Mouse (Mus musculus): ENCODE measurements around the gene Bcl11b.

Bcl11b gene

DNA sequence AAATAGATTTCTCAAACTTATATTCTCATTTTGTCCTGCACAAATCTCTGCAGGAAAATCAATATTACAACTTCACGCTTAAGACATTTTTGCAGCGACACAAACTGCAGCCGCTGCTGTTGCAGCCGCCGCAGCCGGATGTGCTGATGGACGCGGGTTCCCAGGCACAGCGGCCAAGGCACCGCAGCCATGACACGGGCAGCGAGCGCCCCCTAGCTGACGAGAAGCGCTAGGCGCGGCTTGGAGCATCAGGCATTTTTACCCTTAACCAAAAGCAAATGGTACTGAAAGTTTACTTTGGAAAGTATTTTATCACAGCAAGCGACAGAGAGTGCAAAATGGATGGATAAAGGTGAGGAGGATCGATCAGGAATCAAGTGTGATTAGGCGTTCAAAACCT, 4.7 kb downstream of the Bcl11b start:
- in situ Hi-C loops (cut with MboI), result no loop called here

DNA sequence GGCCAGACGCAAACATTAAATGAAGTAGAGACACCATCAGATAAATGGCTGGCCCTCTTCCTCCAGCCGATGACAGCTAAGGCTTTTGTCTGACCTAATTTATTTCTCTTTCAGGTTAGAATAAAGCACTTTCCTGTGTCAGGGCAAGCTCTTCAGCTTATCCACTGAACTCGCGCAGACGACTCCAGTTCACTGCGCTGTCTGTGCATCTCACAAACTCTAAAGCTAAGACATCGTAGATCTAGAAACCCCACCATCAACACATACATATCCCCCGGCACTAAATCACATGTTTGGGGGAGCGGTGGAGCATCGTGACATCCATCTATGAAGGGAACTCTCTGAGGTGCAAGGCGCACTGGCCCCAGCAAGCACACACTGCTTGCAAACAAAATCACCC, 5.5 kb downstream of the Bcl11b start:
- in situ Hi-C loops (cut with MboI), result no loop called here

DNA sequence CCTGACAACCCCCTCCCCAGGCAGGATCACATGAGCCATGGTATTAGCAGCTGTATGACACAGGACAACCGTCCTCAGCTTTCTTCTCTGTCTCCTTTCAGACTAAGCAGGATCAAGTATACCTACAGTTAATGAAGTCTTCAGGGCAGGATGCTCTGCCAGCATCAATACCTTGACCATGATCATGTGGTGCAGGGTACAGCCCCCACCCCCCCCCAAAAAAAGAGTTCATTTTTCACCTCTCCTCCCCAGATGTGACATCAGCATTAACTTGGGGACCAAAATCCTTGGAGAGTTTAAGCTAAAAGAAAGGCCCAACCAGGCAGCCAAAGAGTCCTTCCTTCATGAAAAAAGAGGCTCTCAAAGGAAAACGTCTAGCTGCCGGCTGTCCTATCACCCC, 6.2 kb downstream of the Bcl11b start:
- in situ Hi-C loops (cut with MboI), result no loop called here

DNA sequence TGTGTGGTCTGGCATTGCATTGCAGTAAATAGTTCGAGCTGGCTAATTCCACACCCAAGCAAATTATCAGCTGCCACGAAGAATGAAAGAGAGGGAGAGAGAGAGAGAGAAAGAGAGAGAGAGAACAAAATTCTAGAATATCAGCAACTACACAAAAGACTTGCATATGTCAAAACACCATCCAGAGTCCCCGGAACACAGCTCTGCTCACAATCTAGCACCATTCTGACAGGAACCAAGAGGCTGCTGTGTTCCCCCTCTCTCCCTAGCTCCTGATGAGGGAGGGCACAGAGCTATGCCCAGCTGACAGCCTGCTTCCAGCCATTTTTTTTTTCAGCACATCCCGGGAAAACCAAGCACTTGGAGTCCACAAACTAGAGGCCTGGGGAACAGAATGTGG, 6.6 kb downstream of the Bcl11b start:
- in situ Hi-C loops (cut with MboI), result no loop called here

DNA sequence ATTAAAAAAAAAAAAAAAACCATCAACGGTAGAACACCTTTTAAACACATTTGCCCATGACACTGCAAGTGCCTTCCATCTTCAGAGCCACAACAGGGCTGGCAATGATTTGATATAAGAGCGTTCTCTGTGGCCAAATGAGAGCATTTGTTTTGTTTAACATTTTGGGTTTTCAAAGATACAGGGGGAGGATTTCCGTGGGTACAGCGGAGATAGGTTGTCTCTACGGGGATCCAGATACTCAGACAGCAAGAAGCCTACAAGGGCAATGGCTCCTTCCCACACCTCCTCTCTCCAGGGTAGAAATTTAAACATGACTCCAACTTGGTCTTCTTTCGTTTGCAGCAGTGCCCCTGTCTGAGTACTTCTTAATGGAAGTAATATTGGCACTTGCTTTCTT, 7.2 kb downstream of the Bcl11b start:
- in situ Hi-C loops (cut with MboI), result no loop called here

DNA sequence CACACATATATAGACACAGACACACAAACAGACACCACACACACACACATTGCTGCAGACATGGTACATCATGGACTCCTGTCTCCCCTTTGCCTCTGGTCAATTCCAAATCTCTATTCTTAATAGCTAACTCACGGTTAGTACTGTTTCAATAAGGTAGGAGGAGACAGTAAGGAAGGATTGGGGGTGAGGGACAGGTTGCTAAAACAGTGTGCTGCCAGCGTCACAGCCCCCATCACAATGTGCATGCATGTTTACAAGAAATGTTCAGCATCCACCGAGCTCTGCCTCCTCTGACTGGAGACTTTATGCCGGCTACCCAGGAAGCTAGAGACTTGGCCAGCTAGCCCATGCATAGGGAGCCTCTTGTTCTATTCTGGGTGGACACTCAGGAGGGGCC, 9.0 kb downstream of the Bcl11b start:
- in situ Hi-C loops (cut with MboI), result no loop called here

DNA sequence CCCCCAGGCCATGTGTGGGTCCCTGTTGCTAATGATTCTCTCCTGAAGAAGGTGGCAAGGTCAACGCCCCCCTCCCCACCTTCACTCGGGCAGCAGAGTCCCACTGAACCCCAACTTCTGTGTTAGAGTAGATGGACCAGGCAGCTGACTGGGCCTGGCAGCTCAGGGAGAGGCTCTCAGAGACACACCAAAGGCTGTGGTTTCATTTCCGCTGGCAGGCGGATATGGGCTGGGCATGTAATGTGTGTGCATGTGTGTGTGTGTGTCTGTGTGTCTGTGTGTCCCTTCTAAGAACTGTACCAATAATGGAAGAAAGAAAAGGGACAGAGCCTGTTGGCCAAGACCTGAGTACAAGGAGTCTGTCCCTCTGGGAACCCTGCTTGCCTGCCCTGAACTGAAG, 10.4 kb downstream of the Bcl11b start:
- in situ Hi-C loops (cut with MboI), result no loop called here

DNA sequence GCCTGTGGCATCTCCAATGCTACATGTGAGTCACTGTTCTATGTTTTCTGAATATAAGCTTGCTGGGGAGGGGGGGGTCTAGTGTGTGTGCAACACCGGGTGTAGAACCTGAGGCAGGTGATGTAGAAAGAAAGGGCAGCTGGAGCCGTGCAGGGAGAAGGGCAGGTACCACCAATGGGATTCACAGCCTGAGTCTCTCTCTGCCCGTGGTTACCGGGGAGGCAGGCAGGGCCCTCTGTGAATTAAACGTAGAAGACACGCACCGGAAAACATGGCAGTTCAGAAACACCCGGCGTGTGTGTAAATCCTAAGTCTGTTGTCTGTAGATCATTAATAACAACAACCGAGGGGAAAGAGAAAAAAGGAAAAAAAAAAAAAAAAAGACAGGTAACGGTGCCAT, 12.2 kb downstream of the Bcl11b start:
- in situ Hi-C loops (cut with MboI), result no loop called here

DNA sequence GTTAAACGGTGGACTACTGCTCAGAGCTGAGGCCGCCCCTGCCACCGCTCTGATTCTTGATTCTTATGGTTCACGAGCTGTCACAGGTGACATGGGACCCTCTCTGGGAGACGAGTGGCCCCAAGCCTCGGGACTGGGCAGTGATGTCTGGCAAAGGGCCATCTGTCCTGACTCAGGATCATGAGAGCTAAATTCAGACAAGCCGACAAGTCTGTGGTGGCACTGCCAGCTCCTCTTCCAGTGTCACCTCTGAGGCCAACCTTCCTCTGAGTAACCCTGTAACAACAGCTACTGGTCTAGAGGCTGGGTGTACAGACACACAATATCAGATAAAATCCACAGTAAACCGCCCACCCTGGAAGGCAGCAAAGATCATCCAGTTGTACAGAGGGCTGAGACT, 20.2 kb downstream of the Bcl11b start:
- in situ Hi-C loops (cut with MboI), result no loop called here

DNA sequence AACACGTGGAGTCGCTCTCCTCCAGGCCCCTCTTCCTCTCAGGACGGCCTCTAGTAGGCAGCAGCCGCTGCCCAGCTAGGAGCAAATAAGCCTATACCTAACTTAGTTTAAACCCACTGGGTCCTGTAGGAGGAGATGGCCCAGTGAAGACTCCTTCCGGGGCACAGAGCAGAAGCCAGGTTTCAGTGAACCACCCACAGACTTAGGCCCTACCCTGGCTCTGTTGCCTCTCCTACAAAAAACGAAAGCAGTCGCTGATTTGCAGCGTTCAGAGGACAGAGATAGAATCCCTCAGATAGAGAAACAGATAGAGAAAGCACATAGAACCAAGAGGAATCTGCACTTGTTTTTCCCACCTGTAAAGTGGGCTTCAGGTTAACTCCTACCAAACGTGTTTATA, 21.1 kb downstream of the Bcl11b start:
- in situ Hi-C loops (cut with MboI), result no loop called here

DNA sequence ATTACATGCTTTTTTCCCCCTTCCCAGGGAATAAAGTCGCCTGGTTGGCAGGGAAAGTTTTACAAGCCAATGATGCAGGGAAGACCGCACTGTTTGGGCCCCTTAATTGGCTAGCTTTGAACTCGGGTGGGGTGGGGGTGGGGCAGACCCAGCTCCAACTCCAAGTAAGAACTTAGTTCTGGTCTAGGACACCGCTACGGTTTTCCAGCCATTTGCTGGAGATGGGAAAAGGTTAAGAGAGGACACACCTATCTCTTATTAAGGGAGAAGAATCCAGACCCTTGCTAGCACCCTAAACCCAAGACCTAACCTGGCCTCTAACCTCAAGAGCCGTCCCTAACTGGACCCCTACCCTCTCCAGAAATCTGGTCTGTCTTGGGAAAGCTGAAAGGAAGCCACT, 22.2 kb downstream of the Bcl11b start:
- in situ Hi-C loops (cut with MboI), result no loop called here

DNA sequence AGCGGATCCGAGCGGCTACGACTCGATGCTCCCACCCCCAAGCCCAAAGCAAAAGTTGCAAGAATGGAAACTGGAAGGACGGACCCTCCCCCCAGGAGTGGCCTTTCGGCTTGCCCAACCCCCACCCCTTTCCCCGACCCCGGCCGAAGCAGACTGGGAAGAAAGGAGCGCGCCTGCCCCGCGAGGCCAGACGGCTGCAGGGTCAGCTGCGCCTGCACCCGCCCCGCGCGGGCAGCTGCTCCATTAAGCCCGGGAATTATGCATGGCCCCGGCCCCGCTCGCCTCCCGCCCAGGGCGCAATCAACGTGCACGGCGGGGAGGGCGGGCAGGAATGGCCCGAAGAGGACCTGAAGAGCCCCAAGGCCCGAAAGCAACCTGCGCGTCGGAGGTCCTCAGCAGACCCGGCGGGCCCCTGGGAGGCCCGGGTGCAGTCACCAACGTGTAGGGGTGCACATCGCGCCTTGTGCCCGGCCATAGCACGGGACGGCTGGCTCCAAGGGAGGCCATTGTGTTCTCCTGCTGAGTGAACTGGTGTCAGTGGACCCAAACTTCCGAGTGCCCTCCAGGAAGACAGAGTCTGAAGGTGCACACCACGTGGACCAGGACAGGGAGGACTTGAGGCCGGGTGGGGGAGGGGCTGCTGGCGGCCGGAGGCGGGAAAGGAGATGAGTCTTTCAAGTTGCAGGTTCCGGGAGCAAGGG, 23.0 kb downstream of the Bcl11b start:
- in situ Hi-C loops (cut with MboI), result no loop called here

DNA sequence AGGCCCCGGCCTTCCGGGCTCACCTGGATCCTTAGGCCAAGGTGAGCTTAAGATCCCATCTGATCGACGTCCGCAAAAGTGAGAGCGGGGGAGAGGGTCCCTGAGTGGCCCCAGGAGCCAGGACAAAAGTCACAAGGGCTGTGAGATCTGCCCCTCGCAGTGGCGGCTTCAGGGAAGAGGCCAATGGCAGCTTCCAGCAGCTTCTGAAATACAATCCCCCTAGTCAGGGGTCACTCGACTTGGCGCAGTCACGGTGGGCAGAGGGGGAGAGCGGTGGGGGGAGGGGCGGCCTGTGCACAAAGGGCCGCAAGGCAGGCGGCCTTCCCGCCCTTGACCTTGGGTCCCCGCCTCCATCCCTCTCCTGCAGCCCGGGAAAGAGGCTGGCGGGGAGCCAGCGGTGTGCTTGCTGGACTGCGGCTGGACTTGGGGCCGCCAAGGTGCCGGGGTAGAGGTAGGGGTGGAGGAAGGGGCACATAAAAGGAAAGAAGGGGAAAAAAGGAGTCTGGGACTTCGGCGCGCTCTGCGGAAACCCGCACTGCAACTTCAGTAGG, 23.6 kb downstream of the Bcl11b start:
- in situ Hi-C loops (cut with MboI), result no loop called here

DNA sequence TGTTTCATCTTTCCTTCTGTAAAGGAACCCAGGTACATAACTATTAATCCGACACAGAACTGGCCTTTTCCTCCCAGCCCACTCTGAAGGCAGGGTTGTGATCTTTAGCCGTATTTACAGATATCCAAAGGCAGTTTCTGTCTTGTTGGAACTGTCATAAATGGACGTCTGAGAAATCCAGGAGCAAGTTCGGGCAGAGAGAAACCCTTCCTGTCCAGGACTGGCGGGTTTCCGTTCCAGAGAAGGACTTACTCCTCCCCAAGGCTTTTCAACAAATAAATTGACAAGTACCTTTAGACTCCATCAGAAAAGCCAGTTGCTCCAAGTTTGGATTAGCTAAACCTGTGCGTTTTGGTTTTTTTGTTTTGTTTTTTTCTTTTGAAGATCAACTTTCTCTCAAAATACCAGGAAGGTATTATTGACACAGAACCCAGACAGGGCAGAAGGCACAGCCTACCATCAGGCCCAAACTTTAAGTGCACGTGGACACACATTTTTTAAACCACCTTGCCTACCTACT, 24.6 kb downstream of the Bcl11b start:
- in situ Hi-C loops (cut with MboI), result no loop called here

DNA sequence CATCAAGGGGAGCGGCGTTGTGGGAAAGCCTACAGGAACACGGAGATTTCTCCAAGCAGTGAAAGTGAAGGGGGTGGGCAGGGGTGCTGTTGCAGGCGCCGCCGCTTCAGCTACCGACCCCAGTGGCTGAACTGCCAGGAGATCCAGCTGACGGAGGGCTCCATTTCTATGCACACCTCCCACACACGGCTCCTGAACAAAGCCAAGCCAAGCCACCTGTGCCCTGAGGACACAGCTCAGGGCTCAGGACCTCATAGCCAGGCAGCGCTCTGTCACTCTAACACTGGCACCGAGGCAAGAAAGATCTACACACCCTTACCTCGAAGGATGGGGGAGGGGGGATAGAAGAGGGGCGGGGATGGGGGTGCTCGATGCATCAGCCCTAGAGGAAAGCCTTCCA, 25.3 kb downstream of the Bcl11b start:
- in situ Hi-C loops (cut with MboI), result no loop called here

DNA sequence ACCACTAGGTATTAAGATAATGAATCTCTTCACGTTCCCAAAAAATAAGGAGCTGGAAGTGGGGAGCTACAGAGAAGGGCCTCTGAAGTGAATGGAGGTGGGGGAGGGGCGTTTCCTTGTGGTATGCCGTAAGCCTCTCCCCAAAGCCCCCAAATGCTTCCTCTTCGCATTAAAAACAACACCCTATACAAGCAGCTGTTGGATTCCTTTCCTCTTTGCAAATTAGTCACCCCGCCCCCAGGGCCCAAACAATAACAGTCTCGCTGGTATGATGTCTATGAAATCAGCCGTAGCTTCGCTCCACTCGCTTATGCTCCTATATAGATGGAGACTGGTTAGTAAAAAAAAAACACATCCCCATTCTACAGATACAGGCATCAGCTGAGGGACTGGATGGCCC, 25.9 kb downstream of the Bcl11b start:
- in situ Hi-C loops (cut with MboI), result no loop called here

DNA sequence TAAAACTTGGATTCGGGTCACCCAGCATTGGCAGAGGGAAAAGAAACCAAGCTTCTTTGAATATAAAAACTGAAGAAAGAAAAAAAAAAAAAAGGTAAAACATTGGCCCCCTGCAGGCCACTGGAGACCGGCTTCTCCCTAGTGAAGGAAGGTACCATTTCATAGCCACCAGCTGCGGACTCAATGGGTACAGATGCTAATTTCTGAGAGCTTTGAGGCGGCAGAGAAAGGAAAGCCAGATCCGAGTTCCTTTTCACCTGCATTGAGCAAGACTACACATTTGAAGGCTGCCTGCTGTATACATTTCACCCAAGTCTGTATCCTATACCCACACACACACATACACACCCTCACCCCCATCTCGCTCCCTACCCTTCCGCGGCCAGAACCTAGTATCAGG, 26.3 kb downstream of the Bcl11b start:
- in situ Hi-C loops (cut with MboI), result no loop called here

DNA sequence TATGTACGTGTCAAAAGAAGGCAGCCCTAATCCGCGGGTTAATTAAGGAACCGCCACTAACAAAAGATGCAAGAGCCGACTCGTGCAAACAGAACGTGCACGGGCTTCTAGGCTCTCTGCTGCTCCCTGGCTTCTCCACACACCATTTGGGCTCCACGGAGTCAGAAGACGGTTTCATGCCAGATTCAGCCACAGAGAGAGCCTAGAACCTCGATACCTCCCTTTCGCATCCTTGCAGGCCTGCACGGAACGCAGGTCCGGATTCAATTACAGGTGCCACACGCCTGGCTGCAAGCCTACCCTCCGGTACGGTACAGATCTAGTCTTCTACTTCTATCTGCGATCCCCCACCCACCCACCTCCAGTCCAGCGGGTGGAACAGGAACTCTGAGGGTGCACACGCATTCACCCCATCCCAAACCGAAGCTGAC, 26.8 kb downstream of the Bcl11b start:
- in situ Hi-C loops (cut with MboI), result no loop called here

DNA sequence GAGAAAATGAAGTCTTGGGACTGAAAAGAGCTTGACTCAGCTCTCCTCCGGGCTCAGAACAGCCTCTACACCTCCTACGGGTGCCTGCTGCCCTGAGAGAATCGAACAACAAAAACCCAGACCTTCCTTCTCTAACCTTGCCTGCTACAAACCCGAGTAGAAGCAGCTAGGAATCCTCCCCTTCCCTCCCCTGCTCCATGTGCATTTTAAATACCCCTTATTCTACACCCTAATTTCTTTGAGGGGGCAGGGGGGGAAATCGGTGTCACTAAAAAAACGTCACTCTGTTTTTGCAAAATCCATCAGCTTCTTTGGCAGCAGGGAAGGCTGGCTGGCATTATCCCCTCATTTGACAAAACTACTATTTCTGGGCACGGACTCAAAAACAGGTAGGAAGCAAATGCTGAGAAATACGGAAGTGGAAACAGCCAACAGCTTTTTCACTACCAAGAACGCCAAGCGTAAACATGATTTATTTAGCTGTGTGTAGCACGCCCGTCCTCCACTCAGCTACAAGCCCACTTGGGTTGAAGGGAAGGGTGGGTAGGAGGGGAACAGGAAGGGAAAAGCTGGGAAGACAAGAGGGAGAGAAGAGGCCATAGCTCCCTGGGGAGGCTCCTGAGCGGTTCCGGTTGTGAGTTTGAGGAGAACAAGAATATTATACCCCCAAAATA, 27.4 kb downstream of the Bcl11b start:
- in situ Hi-C loops (cut with MboI), result no loop called here

DNA sequence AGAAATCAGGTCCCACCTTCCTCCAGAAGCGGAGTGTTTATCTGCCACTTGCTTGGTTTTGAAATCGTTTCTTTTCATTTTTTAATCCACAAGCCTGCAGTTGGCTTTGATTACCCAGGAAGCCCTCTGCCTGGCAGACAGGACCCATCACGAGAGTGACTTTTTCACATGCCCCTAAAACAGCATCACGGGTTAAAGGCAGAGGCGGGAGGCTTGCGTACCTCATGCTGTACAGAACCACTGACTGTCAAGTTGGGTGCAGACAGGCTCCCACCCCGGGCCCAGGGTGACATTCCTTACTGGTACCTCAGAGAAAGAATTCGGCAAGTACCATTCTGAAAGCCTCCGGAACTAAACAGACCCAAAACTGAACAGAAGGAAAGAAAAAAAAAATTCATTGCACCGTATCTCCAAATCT, 27.9 kb downstream of the Bcl11b start:
- in situ Hi-C loops (cut with MboI), result no loop called here

DNA sequence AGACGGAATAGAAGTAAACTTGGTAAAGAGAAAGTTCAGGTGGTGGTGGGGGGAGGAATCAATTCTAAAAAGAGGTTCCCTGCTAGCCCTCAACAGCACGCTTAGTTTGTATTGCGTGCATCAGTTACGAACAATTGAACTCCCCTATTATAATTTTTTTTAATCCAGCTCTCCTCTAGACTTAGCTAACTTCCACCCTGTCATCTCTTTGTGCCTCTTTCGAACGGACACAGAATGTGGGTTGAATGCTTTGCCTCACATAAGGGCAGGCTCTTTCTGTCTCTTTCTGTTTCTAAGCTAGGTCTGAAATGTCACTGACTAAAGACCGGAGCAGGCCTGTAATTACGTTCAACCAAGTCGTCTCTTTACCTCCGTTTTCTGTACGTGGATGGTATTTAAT, 28.9 kb downstream of the Bcl11b start:
- in situ Hi-C loops (cut with MboI), result no loop called here

DNA sequence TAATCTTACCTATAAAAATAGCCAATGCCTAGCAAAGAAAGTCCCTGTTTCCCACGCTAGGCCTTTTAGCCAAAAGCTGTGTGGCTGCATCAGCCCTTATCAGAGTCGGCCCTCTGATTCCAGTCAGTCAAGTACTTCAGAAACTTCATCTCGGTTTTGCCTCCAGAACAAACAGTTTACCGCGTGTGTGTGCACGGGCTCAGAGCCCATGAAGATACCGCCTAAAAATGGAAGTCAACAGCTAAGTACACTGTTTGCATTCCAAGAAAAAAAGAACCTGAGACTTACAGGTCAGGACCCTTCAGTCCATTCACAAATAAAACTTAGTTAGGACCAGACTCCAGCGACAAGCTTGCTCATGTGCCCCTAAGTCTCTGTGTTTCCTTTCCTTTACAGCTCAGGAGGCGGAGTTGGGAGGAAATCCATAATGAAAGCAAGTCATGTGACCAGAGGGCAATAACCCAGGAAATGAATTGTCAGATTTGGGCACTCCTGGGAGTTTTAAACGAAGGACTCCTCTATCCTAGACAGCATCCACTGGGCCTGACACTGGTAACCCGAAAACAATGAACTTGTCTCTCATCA, 29.8 kb downstream of the Bcl11b start:
- in situ Hi-C loops (cut with MboI), result no loop called here

Data from mature B cell (primary cell).